Mouse (Mus musculus): Measurements from ENCODE around the gene Tsen2. TPM values are rescaled to one million over a fixed set of nuclear protein-coding genes. Genes with fewer than 3 reads are reported as not detected.

Tsen2 gene
- polyA plus RNA-seq, 1 experiment = 5.8 TPM

DNA sequence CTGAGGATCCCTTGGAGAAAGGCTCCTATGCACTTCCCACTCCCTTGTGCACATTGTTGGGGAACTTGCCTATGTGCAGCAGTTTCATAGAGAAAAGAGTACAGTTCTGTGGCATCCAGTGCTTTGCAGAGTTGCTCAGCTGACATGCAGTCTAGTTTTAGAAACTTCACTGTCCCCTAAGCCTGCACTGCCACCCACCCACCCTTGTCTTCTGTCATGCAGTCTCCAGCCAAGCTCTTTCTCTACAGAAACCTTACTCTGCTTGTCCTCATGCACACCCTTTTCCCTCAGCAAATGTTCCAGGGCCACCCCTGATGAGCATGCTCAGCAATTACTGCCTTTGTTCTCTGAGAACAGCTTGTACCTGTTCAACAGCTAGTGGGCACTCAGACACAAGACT, 69.3 kb downstream of the Tsen2 start:
- TF ChIP-seq GATA1 (IDR thresholded peaks at IDR 0.05; ENCODE audit: low read length) = no peak

GRCm38 (mm10) chr6:115615983-115616382, 71.5 kb downstream of the Tsen2 start:
- TF ChIP-seq GATA1 (IDR thresholded peaks at IDR 0.05; ENCODE audit: low read length) = no peak

DNA sequence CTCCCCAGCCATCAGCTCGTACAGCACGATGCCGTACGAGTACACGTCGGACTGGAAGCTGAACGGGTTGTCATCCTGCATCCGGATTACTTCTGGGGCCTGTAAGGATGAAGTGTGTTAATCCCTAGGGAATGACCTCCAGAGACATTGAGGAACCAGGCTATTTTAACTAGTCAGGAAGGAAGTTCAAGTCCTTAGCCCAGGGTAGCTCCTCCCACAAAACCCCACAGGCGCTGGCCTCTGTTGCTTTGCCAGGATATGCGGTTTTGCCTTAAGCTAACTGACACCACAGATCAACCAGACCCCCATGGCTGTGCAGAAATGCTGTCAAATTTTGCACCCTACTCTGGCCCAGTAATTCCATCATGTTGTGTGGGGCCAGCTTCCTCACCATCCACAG, 75.4 kb downstream of the Tsen2 start:
- no peak for TF ChIP-seq GATA1 (IDR thresholded peaks at IDR 0.05; ENCODE audit: low read length)

GRCm38 (mm10) chr6:115620942-115621341, 76.5 kb downstream of the Tsen2 start:
- no peak for TF ChIP-seq GATA1 (IDR thresholded peaks at IDR 0.05; ENCODE audit: low read length)

GRCm38 (mm10) chr6:115626121-115626520, 81.7 kb downstream of the Tsen2 start:
- no peak for TF ChIP-seq GATA1 (IDR thresholded peaks at IDR 0.05; ENCODE audit: low read length)

Other genes starting within 250 kb of the Tsen2 start
- gene Pparg, start 183.7 kb upstream of the Tsen2 start, polyA plus RNA-seq (2012) = not detected in 2 replicates
- gene Mkrn2os, start 47.9 kb downstream of the Tsen2 start, polyA plus RNA-seq (2012) = not detected in 2 replicates
- 1.3 and 38.8 TPM in 2 replicates for gene Mkrn2, start 57.2 kb downstream of the Tsen2 start, polyA plus RNA-seq (2012)
- 18.4 and 25.0 TPM in 2 replicates for gene Raf1, start 132.0 kb downstream of the Tsen2 start, polyA plus RNA-seq (2012)
- 8.2 and 9.4 TPM in 2 replicates for gene Tmem40, start 217.7 kb downstream of the Tsen2 start, polyA plus RNA-seq (2012)
- gene Cand2, start 229.9 kb downstream of the Tsen2 start, polyA plus RNA-seq (2012) = 7.4 and 7.5 TPM in 2 replicates